Comparison of ENCODE assay signal across 8 mouse cellular contexts in genomic region chr16:93604481-93604969, GRCm38 (mm10). TPM values are rescaled to one million over a fixed set of nuclear protein-coding genes. Genes with fewer than 3 reads are reported as not detected.
DNase-seq lines count a peak whose midpoint lies in the region; ATAC-seq and TF ChIP-seq lines count a peak whose summit lies in the region.

No protein-coding gene starts in this region.

- no peaks in the 10 kb centered on the region for H3K4me1 ChIP-seq in forebrain, embryonic 11.5 days (replicated peaks; ENCODE audit: control insufficient read depth, insufficient read depth, low read length)

- ATAC-seq in forebrain, embryonic 11.5 days (replicated peaks; ENCODE audit: low FRiP score), result no peak

- H3K27ac ChIP-seq in forebrain, embryonic 11.5 days (ENCODE audit: low read depth, low read length), result no peak overlapping the region
- peak overlapping the region; percentile 99 for H3K27ac ChIP-seq in left cerebral cortex, adult 2 months

- intact Hi-C loops in left cerebral cortex, adult 2 months (cut with DNase I), result loop anchor here (10.0 kb wide), 1 partner anchor 160 kb away; no protein-coding TSS in a partner anchor

- no peaks in the 10 kb centered on the region for H3K9me3 ChIP-seq in forebrain, embryonic 11.5 days (ENCODE audit: control insufficient read depth, low read length)

- peak; percentile 22 for DNase-seq in kidney, adult 18-20 months
- DNase-seq in kidney, postnatal 4 days, result no peak
- DNase-seq in ZHBTc4 (ENCODE audit: low read depth, low spot score), result peak; percentile 69
- DNase-seq in forebrain, embryonic 11.5 days (ENCODE audit: low spot score), result peak; percentile 62
- DNase-seq in left cerebral cortex, adult 2 months (ENCODE audit: extremely low spot score in 1 of 2, low spot score in 2 of 2), result peak in 1 of 2 experiments; percentile 43
- DNase-seq in neural tube, embryonic 10.5 days (ENCODE audit: extremely low spot score, low spot score), result peak; percentile 30
- no peak for DNase-seq in spleen, postnatal 10 days (ENCODE audit: low spot score in 2 of 2)
- no peak for DNase-seq in urinary bladder, adult 2 months (ENCODE audit: low spot score)

- peak overlapping the region; percentile 73 for H3K4me2 ChIP-seq in forebrain, embryonic 11.5 days (ENCODE audit: low read depth, low read length, severe bottlenecking)

- H3K4me3 ChIP-seq in forebrain, embryonic 11.5 days (ENCODE audit: low read depth, low read length), result peak overlapping the region; percentile 57
- peak overlapping the region; percentile 78 for H3K4me3 ChIP-seq in left cerebral cortex, adult 2 months

- TF ChIP-seq CTCF in left cerebral cortex, adult 2 months (IDR thresholded peaks at IDR 0.05), result no peak

- H3K27me3 ChIP-seq in forebrain, embryonic 11.5 days (ENCODE audit: control insufficient read depth, insufficient read depth, low read length), result no peaks in the 10 kb centered on the region

- 4% methylated on average over 16 of the region's 16 CpGs for WGBS in forebrain, embryonic 11.5 days

- H3K9ac ChIP-seq in forebrain, embryonic 11.5 days (ENCODE audit: low read length), result peak overlapping the region; percentile 79

- H3K36me3 ChIP-seq in forebrain, embryonic 11.5 days (ENCODE audit: control insufficient read depth, insufficient read depth, low read length), result no peaks in the 10 kb centered on the region

RNA-seq across cellular contexts. Expression of gene Setd4, which starts 0.7 kb away (rescaled TPM):
- 12.0 and 15.9 TPM in 2 replicates for polyA plus RNA-seq in forebrain, embryonic 11.5 days (2014; fragmentation: Nextera tagmentation; extraction: Ambion mirVana)
- 10 to 100 TPM; 11.4 to 12.7 TPM for total RNA-seq in left cerebral cortex, adult 2 months (2021)
- 10.3 and 12.7 TPM in 2 replicates for polyA plus RNA-seq in urinary bladder, adult 2 months (2012; rRNA removed)

RNA-seq across cellular contexts. Expression of gene Cbr1, which starts 1.1 kb away (rescaled TPM):
- polyA plus RNA-seq in forebrain, embryonic 11.5 days (2014; fragmentation: Nextera tagmentation; extraction: Ambion mirVana), result 90.6 and 92.5 TPM in 2 replicates
- total RNA-seq in left cerebral cortex, adult 2 months (2021), result 10 to 100 TPM; 65.2 to 67.1 TPM
- polyA plus RNA-seq in urinary bladder, adult 2 months (2012; rRNA removed), result 98.0 and 118 TPM in 2 replicates

RNA-seq across cellular contexts. Expression of gene Gm5678, which starts 23.4 kb away (rescaled TPM):
- polyA plus RNA-seq in forebrain, embryonic 11.5 days (2014; fragmentation: Nextera tagmentation; extraction: Ambion mirVana), result not detected in 2 replicates
- 1 to 10 TPM; 2.8 to 3.1 TPM for total RNA-seq in left cerebral cortex, adult 2 months (2021)
- polyA plus RNA-seq in urinary bladder, adult 2 months (2012; rRNA removed), result not detected in 2 replicates

Comparison
In these comparisons a context has a peak if more than half of its experiments do, and no peak if none do; other contexts are left out.
1. DNase-seq: peak in kidney, adult 18-20 months (single experiment), ZHBTc4 (single experiment), forebrain, embryonic 11.5 days (single experiment) and neural tube, embryonic 10.5 days (single experiment); none in kidney, postnatal 4 days (0 of 2), spleen, postnatal 10 days (0 of 2) and urinary bladder, adult 2 months (single experiment).